Mouse (Mus musculus) right cerebral cortex, postnatal 14 days (tissue): ENCODE data around the gene Sytl2.

Source experiments
- DNase-seq: peaks from one replicate; pipeline ENCODE4 v3.0.0; 2022

Sytl2 gene

GRCm38 (mm10) chr7:90301942-90302646, at the start of gene Sytl2:
Gene Sytl2, plus strand, starts transcription at chr7:90302252.
- peak; percentile 30 for DNase-seq

- no peak for DNase-seq
Observed at GRCm38 (mm10) chr7:90252946-90253345, 49.1 kb upstream of the Sytl2 start.

- no peak for DNase-seq
Observed at GRCm38 (mm10) chr7:90258701-90259100, 43.4 kb upstream of the Sytl2 start.

- DNase-seq = no peak
Observed at GRCm38 (mm10) chr7:90259899-90260298, 42.2 kb upstream of the Sytl2 start.

GRCm38 (mm10) chr7:90261902-90262599, 40.0 kb upstream of the Sytl2 start:
- DNase-seq = no peak

- DNase-seq = peak; percentile 64
Observed at GRCm38 (mm10) chr7:90265289-90265970, 36.6 kb upstream of the Sytl2 start, which contains the start of gene Ccdc83. Gene Ccdc83, minus strand, starts transcription at chr7:90265777.

- no peak for DNase-seq
Observed at GRCm38 (mm10) chr7:90270141-90270540, 31.9 kb upstream of the Sytl2 start.

GRCm38 (mm10) chr7:90274561-90275100, 27.4 kb upstream of the Sytl2 start:
- no peak for DNase-seq

- DNase-seq = no peak
Observed at GRCm38 (mm10) chr7:90277246-90277645, 24.8 kb upstream of the Sytl2 start.

GRCm38 (mm10) chr7:90277769-90278168, 24.3 kb upstream of the Sytl2 start:
- DNase-seq = no peak

GRCm38 (mm10) chr7:90279136-90279535, 22.9 kb upstream of the Sytl2 start:
- no peak for DNase-seq

GRCm38 (mm10) chr7:90280274-90280875, 21.7 kb upstream of the Sytl2 start:
- peak; percentile 37 for DNase-seq

GRCm38 (mm10) chr7:90280878-90281277, 21.2 kb upstream of the Sytl2 start:
- DNase-seq = no peak

- DNase-seq = no peak
Observed at GRCm38 (mm10) chr7:90281759-90282546, 20.1 kb upstream of the Sytl2 start.

GRCm38 (mm10) chr7:90282786-90283185, 19.3 kb upstream of the Sytl2 start:
- DNase-seq = no peak

GRCm38 (mm10) chr7:90284793-90285192, 17.3 kb upstream of the Sytl2 start:
- no peak for DNase-seq

- DNase-seq = no peak
Observed at GRCm38 (mm10) chr7:90291885-90292284, 10.2 kb upstream of the Sytl2 start.

GRCm38 (mm10) chr7:90302647-90303552, 848 bp downstream of the Sytl2 start:
- no peak for DNase-seq

- DNase-seq = no peak
Observed at GRCm38 (mm10) chr7:90306079-90306478, 4.0 kb downstream of the Sytl2 start.

- DNase-seq = no peak
Observed at GRCm38 (mm10) chr7:90306968-90307367, 4.9 kb downstream of the Sytl2 start.

- DNase-seq = no peak
Observed at GRCm38 (mm10) chr7:90308003-90308402, 6.0 kb downstream of the Sytl2 start.
